Mouse (Mus musculus) hindbrain, embryonic 13.5 days (tissue): ENCODE measurements around the gene Cttnbp2nl. TPM values are rescaled to one million over a fixed set of nuclear protein-coding genes. Genes with fewer than 3 reads are reported as not detected.

Experiments used
- ATAC-seq: fragments of 200-750 bp; cut with Nextera tagmentation; 2 replicates; pipeline ENCODE4 v1.8.0; 2017; ENCODE audit warnings: moderate TSS enrichment; ENCODE audit not compliant: low FRiP score
- H3K27ac ChIP-seq: fragments of 300-500 bp; sonication (generic); 2 replicates; pipeline ENCODE4 v1.5.1; 2015; ENCODE audit warnings: inconsistent platforms, mild to moderate bottlenecking, moderate library complexity
- H3K27me3 ChIP-seq: fragments of 300-500 bp; sonication (generic); 2 replicates; pipeline ENCODE4 v1.6.1; 2015; ENCODE audit warnings: mild to moderate bottlenecking, inconsistent platforms
- H3K36me3 ChIP-seq: fragments of 300-500 bp; sonication (generic); 2 replicates; pipeline ENCODE4 v1.6.1; 2015; ENCODE audit warnings: mild to moderate bottlenecking, inconsistent platforms
- H3K4me1 ChIP-seq: fragments of 300-500 bp; sonication (generic); replicated peaks from 2 replicates; pipeline ENCODE4 v1.6.1; 2015; ENCODE audit warnings: inconsistent platforms
- H3K4me2 ChIP-seq: fragments of 300-500 bp; sonication (generic); 2 replicates; pipeline ENCODE4 v1.6.1; 2015; ENCODE audit warnings: inconsistent platforms, mild to moderate bottlenecking, moderate library complexity
- H3K4me3 ChIP-seq: fragments of 300-500 bp; sonication (generic); 2 replicates; pipeline ENCODE4 v1.5.1; 2015; ENCODE audit warnings: mild to moderate bottlenecking, inconsistent platforms
- H3K9ac ChIP-seq: fragments of 300-500 bp; sonication (generic); 2 replicates; pipeline ENCODE4 v1.6.1; 2015; ENCODE audit warnings: mild to moderate bottlenecking, inconsistent platforms
- H3K9me3 ChIP-seq: fragments of 300-500 bp; sonication (generic); 2 replicates; pipeline ENCODE4 v1.6.1; 2016; ENCODE audit warnings: inconsistent platforms
- WGBS: fragments of 180-500 bp; shearing (Covaris S2); methylation state at CpG from one replicate; pipeline ENCODE4 v1.1.7; 2015; 5-methylcytosine and 5-hydroxymethylcytosine counted together
- polyA plus RNA-seq: library from polyadenylated mRNA; unstranded; fragments of >200 nt; fragmentation: Nextera tagmentation; extraction: Ambion mirVana; gene quantifications from 2 replicates; pipeline ENCODE4 v1.2.1, GENCODE M21; 2015

Gene Cttnbp2nl
- polyA plus RNA-seq = 62.9 and 66.5 TPM in 2 replicates

DNA sequence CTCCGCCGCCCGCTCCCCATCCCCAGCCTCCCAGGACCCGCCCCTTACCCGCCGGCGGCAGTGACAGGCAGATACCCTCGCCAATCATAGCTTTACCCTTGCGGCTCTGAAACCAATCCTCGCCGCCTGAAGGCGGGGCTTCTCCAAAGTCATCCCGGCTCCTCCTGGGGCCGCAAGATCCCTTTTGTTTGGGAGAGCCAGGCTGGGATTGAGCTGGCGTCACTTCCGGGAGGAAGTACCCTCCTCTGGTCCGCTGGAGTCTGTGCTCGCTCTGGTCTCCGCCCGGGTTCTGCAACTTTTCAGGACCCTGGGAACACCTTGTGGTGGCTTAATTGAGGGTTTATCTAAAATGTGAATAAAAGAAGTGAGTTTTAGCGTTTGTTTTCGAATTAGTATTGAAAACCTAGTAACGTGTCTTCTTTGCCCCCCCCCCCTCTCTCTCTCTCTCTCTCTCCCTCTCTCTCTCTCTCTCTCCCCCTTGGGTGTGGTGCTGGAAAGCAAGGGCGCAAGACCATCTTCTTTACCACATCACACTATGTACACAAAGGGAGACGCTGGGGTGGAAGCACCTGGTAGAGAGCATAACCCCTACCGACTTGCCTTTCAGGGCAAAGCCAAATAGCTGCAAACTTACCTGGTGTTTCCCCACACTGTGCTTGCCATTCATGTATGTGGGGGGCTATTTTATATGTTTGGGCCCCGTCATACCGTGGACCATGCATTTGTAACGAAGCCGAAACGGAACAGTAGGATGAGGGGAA, at the start of gene Cttnbp2nl:
Cttnbp2nl (minus strand) TSS at position 210 of the 761 bp plus-strand sequence.
- H3K27me3 ChIP-seq = no peaks in the 10 kb centered on the region
- 3% methylated on average over 31 of the region's 31 CpGs for WGBS
- peaks cover 37% of the 10 kb centered on the region for H3K4me1 ChIP-seq
- peak within 1 kb of the TSS; percentile 89 for H3K4me3 ChIP-seq
- H3K4me2 ChIP-seq = peak within 1 kb of the TSS; percentile 85
- peak within 1 kb of the TSS; percentile 96 for H3K27ac ChIP-seq
- peak within 1 kb of the TSS; percentile 94 for H3K9ac ChIP-seq
- H3K9me3 ChIP-seq = no peaks in the 10 kb centered on the region
- ATAC-seq = peak; percentile 99
- H3K36me3 ChIP-seq = no peaks in the 10 kb centered on the region

DNA sequence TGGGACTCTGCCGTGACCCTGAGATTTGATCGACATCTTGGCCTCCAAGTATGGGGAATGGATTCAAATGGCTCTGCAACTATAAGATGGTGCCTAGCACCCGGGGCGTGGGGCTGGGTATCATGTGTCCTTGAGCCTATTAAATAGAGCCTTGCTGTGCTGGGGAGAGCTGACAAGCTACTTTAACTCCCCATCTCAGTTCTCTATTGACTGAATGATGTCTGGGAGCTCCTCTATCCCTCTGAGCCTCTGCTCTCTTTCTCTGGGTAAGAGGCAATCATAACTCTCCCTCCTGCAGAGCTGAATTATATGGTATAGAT, 47.3 kb upstream of the Cttnbp2nl start:
- H3K4me3 ChIP-seq = no peak overlapping the region
- H3K4me1 ChIP-seq = peaks cover 11% of the 10 kb centered on the region
- WGBS = 64% methylated on average over 4 of the region's 4 CpGs
- H3K27ac ChIP-seq = no peak overlapping the region
- no peak overlapping the region for H3K9ac ChIP-seq
- no peaks in the 10 kb centered on the region for H3K36me3 ChIP-seq
- H3K27me3 ChIP-seq = 0 out of 2 replicates have a peak, but pooled peaks cover 4% of the 10 kb centered on the region
- H3K4me2 ChIP-seq = no peak overlapping the region
- H3K9me3 ChIP-seq = no peaks in the 10 kb centered on the region
- ATAC-seq = no peak

DNA sequence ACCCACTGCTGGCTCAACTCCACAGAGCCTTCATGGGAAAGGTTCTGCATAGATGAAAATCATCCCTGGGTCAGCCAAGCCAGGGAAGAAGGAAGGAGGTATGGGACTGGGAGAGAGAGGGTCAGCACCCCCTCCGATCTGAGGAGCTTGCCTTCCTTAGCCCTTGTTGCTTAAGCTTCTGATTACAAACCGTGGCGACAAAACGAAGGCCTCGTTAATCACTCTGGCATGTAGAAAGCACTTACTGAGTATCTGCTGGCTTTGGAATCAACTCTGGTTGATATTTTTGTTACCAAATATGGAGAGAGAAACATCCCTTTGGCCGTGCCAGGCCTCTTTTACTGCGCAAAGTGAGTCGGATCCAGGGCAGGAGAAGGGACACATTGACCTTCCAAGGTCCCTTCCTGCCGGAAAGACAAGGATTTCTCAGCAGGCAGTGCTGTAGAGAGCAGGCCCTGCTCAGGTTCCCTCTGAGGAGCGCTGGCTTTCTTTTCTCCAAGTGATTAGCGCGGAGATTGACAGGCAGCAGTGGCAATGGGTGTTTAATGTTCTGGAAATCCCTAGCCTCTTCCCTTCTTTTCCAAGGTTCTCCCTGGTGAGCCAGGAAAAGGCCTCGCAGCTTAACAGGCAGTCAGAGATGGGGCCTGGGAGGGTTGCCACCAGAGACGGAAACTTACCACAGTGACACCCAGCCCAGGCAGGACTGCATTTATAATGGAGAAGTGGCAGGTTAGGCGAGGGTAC, 46.8 kb upstream of the Cttnbp2nl start:
- no peak overlapping the region for H3K4me3 ChIP-seq
- no peaks in the 10 kb centered on the region for H3K36me3 ChIP-seq
- no peaks in the 10 kb centered on the region for H3K9me3 ChIP-seq
- peak overlapping the region; percentile 25; the same call in 1 of the 2 replicates for H3K27ac ChIP-seq
- WGBS = 26% methylated on average over 15 of the region's 15 CpGs
- no peak overlapping the region for H3K4me2 ChIP-seq
- peaks cover 11% of the 10 kb centered on the region for H3K4me1 ChIP-seq
- H3K27me3 ChIP-seq = 0 out of 2 replicates have a peak, but pooled peaks cover 4% of the 10 kb centered on the region
- ATAC-seq = no peak
- H3K9ac ChIP-seq = no peak overlapping the region

GRCm38 (mm10) chr3:105097581-105097980, 44.6 kb upstream of the Cttnbp2nl start:
- H3K9ac ChIP-seq = no peak overlapping the region
- no peaks in the 10 kb centered on the region for H3K36me3 ChIP-seq
- H3K27me3 ChIP-seq = 0 out of 2 replicates have a peak, but pooled peaks cover 4% of the 10 kb centered on the region
- no peak for ATAC-seq
- no peak overlapping the region for H3K4me2 ChIP-seq
- H3K4me1 ChIP-seq = peaks cover 14% of the 10 kb centered on the region
- no peaks in the 10 kb centered on the region for H3K9me3 ChIP-seq
- WGBS = 81% methylated on average over 4 of the region's 4 CpGs
- H3K27ac ChIP-seq = no peak overlapping the region
- H3K4me3 ChIP-seq = no peak overlapping the region

- H3K9me3 ChIP-seq = no peaks in the 10 kb centered on the region
- H3K9ac ChIP-seq = no peak overlapping the region
- WGBS = 81% methylated on average over 5 of the region's 5 CpGs
- H3K4me2 ChIP-seq = no peak overlapping the region
- H3K4me3 ChIP-seq = no peak overlapping the region
- H3K4me1 ChIP-seq = peaks cover 12% of the 10 kb centered on the region
- no peak for ATAC-seq
- no peaks in the 10 kb centered on the region for H3K36me3 ChIP-seq
- 0 out of 2 replicates have a peak, but pooled peaks cover 4% of the 10 kb centered on the region for H3K27me3 ChIP-seq
- no peak overlapping the region for H3K27ac ChIP-seq
Measured at GRCm38 (mm10) chr3:105095026-105095425, 42.1 kb upstream of the Cttnbp2nl start.

DNA sequence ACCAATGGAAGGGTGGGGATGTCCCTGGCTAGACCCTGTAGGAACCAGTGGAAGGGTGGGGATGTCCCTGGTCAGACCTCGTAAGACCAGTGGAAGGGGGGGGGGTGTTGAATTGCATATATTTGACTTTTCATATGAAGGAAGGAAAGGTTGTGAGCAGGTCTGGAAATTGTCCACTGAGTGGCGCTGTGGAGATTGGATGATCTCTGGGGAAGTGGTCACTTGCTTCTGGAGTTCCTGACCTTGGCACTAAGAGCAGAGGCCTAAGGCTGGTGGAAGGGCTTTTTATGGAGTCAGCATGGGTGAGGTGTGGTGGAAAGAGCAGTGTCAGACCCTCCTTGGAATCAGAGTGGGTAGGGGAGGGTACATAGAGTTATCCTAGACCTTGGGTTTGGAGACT, 41.5 kb upstream of the Cttnbp2nl start:
- Histone ChIP-seq H3K9ac (no peak overlapping the region), H3K27me3 (0 out of 2 replicates have a peak, but pooled peaks cover 4% of the 10 kb centered on the region), H3K9me3 (no peaks in the 10 kb centered on the region), H3K36me3 (no peaks in the 10 kb centered on the region), H3K4me3 (no peak overlapping the region), H3K4me1 (peaks cover 6% of the 10 kb centered on the region), H3K4me2 (no peak overlapping the region), H3K27ac (no peak overlapping the region)
- 64% methylated on average over 2 of the region's 2 CpGs for WGBS
- peak; percentile 36; the same call in 1 of the 2 replicates for ATAC-seq

- Histone ChIP-seq H3K27me3 (0 out of 2 replicates have a peak, but pooled peaks cover 4% of the 10 kb centered on the region), H3K4me1 (0 out of 2 replicates have a peak, but pooled peaks cover 3% of the 10 kb centered on the region), H3K4me2 (no peak overlapping the region), H3K27ac (no peak overlapping the region), H3K4me3 (no peak overlapping the region), H3K9me3 (no peaks in the 10 kb centered on the region), H3K9ac (no peak overlapping the region), H3K36me3 (no peaks in the 10 kb centered on the region)
- WGBS = 57% methylated on average over 11 of the region's 11 CpGs
- no peak for ATAC-seq
Measured at GRCm38 (mm10) chr3:105092721-105093505, 40.0 kb upstream of the Cttnbp2nl start.

DNA sequence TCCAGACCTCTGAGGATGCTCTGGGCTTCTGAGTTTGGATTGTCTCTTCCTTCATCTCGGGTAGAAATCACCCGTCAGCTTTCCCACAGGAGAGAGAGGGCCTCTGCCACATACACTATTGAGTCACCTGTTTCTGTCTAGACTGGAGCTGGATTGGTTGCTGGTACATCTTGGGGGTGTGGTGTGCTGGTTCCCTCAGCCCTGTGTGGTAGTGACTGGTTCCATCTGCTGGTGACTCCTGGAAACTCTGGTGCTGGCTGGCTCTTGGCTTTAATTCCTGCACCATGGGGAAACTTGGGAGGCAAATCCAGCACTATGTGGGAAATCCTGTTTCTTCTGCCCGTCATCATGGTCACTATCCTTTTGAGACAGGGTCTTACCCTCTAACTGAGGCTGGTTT, 38.0 kb upstream of the Cttnbp2nl start:
- Histone ChIP-seq H3K36me3 (no peaks in the 10 kb centered on the region), H3K27ac (no peak overlapping the region), H3K4me3 (no peak overlapping the region), H3K9ac (no peak overlapping the region), H3K4me1 (0 out of 2 replicates have a peak, but pooled peaks cover 3% of the 10 kb centered on the region), H3K27me3 (no peaks in the 10 kb centered on the region), H3K4me2 (no peak overlapping the region), H3K9me3 (no peaks in the 10 kb centered on the region)
- 34% methylated on average over 3 of the region's 3 CpGs for WGBS
- ATAC-seq = no peak

DNA sequence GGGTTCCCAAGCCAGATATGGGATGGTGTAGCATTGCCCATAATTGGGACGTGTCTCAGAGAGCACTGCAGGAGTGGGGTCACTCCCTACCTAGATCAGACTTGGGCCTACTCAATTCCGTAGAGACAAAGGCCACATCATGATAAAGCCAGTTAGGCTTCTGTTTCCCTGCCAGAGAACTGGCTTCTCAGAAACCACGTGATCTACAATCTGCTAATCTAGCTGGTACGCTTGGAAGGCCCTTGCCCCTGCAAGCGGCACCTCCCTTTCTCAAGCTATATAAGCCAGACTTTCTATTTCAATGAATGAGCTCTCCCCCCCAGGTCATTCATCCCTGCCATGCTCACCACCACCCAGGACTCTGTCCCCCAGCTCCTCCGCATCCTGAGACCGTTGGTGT, 37.2 kb upstream of the Cttnbp2nl start:
- no peak overlapping the region for H3K4me2 ChIP-seq
- H3K4me3 ChIP-seq = no peak overlapping the region
- H3K9me3 ChIP-seq = no peaks in the 10 kb centered on the region
- 0 out of 2 replicates have a peak, but pooled peaks cover 3% of the 10 kb centered on the region for H3K4me1 ChIP-seq
- H3K27me3 ChIP-seq = no peaks in the 10 kb centered on the region
- no peaks in the 10 kb centered on the region for H3K36me3 ChIP-seq
- 90% methylated on average over 7 of the region's 7 CpGs for WGBS
- ATAC-seq = no peak
- no peak overlapping the region for H3K9ac ChIP-seq
- H3K27ac ChIP-seq = no peak overlapping the region

DNA sequence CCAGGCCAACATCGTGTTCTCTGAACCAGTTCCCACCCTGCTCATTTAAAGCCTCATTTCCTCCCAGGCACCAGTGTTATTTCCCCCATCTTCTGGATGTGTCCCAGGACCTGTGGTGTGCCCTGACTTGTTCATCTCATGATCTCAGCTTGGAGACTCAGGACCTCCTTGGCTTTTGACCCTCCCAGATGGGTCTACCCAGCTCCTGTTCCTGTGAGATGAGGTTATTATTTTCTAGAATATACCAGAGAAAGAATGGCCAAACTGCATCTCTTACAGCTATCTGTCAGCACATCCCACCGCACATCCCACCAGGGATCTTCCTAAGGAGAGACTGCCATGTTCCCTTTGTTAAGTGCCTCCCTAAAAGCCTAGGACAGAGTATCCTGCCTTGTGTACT, 35.7 kb upstream of the Cttnbp2nl start:
- no peaks in the 10 kb centered on the region for H3K27me3 ChIP-seq
- no peak overlapping the region for H3K27ac ChIP-seq
- WGBS = 89% methylated on average over 2 of the region's 2 CpGs
- ATAC-seq = no peak
- H3K4me3 ChIP-seq = no peak overlapping the region
- no peak overlapping the region for H3K9ac ChIP-seq
- H3K4me1 ChIP-seq = 0 out of 2 replicates have a peak, but pooled peaks cover 3% of the 10 kb centered on the region
- H3K4me2 ChIP-seq = no peak overlapping the region
- no peaks in the 10 kb centered on the region for H3K9me3 ChIP-seq
- H3K36me3 ChIP-seq = no peaks in the 10 kb centered on the region

DNA sequence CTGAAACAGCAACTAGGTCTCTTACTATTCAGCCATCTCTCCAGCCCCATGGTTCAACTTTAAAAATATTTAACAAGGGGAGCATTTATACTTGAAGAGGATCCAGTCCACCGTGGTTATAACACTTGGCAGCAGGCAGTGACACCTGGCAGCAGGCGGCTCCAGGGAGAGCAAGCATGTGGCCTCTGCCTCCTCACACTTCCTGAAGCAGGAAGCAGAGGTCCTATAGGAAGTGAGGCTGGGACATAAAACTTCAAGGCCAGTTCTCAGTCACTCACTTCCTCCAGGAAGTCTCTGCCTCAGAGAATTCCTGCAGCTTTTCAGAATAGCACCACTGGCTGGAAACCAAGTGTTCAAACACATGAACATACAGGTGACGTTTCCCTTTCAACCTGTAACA, 34.4 kb upstream of the Cttnbp2nl start:
- 75% methylated on average over 3 of the region's 3 CpGs for whole genome bisulfite sequencing
- H3K4me1 ChIP-seq = no peaks in the 10 kb centered on the region
- no peaks in the 10 kb centered on the region for H3K27me3 ChIP-seq
- no peak overlapping the region for H3K27ac ChIP-seq
- H3K4me2 ChIP-seq = no peak overlapping the region
- H3K9ac ChIP-seq = no peak overlapping the region
- ATAC-seq = no peak
- no peaks in the 10 kb centered on the region for H3K36me3 ChIP-seq
- H3K4me3 ChIP-seq = no peak overlapping the region
- no peaks in the 10 kb centered on the region for H3K9me3 ChIP-seq
